In genomic region chr6:53369928-53370327, GRCm38 (mm10) we compare ENCODE assay signal across 10 mouse cellular contexts.
DNase-seq lines count a peak whose midpoint lies in the region; ATAC-seq lines count a peak whose summit lies in the region.
"Had no signal": no experiment of that assay in that cellular context is flagged by ENCODE, and none has a peak within 500 bp of the region (broad histone marks: within the 10 kb centered on the region; RNA-seq: fewer than 3 reads in every experiment).

No protein-coding gene starts in this region.

- ATAC-seq in liver, embryonic 13.5 days (ENCODE audit: low read depth), result no peak

- H3K27ac ChIP-seq in liver, embryonic 13.5 days, result no peak overlapping the region
- H3K27ac ChIP-seq: limb, embryonic 15.5 days had no signal

- H3K9ac ChIP-seq in liver, embryonic 13.5 days, result no peak overlapping the region
- H3K9ac ChIP-seq: limb, embryonic 15.5 days had no signal

- no peaks in the 10 kb centered on the region for H3K36me3 ChIP-seq in liver, embryonic 13.5 days
- H3K36me3 ChIP-seq: limb, embryonic 15.5 days had no signal

- no peak overlapping the region for H3K4me2 ChIP-seq in liver, embryonic 13.5 days
- H3K4me2 ChIP-seq: limb, embryonic 15.5 days had no signal

- no peaks in the 10 kb centered on the region for H3K9me3 ChIP-seq in liver, embryonic 13.5 days (replicated peaks)
- H3K9me3 ChIP-seq: limb, embryonic 15.5 days had no signal

- no peaks in the 10 kb centered on the region for H3K27me3 ChIP-seq in liver, embryonic 13.5 days
- H3K27me3 ChIP-seq: limb, embryonic 15.5 days had no signal

- H3K4me1 ChIP-seq in liver, embryonic 13.5 days (replicated peaks), result no peaks in the 10 kb centered on the region

- peak; percentile 5 for DNase-seq in adrenal gland, postnatal 14 days
- DNase-seq in adrenal gland, adult 18-20 months (ENCODE audit: low spot score in 2 of 2), result no peak
- peak; percentile 10 for DNase-seq in CD4-positive helper T cell, adult 2 months (ENCODE audit: low read depth, low spot score)
- peak; percentile 2 for DNase-seq in liver, embryonic 13.5 days
- peak; percentile 7 for DNase-seq in naive thymus-derived CD4-positive, alpha-beta T cell, adult 2 months (ENCODE audit: low read depth)
- no peak for DNase-seq in testis, postnatal 10 days (ENCODE audit: low spot score)
- DNase-seq in left cerebral cortex, postnatal 4 days, result no peak
- no peak for DNase-seq in cerebellum, adult 11 months
- DNase-seq: kidney, adult 18-20 months had no signal

- intact Hi-C loops in left cerebral cortex, postnatal 4 days (cut with DNase I), result no loop called here

- WGBS in liver, embryonic 13.5 days (ENCODE audit: insufficient replicate concordance), result 22% methylated on average over 5 of the region's 5 CpGs

- H3K4me3 ChIP-seq in liver, embryonic 13.5 days (replicated peaks), result no peak overlapping the region
- H3K4me3 ChIP-seq: limb, embryonic 15.5 days had no signal

Comparison
In these comparisons a context has a peak if more than half of its experiments do, and no peak if none do; other contexts are left out.
1. DNase-seq: peak in adrenal gland, postnatal 14 days (single experiment), CD4-positive helper T cell, adult 2 months (single experiment), liver, embryonic 13.5 days (single experiment) and naive thymus-derived CD4-positive, alpha-beta T cell, adult 2 months (single experiment); none in adrenal gland, adult 18-20 months (0 of 2), testis, postnatal 10 days (single experiment), left cerebral cortex, postnatal 4 days (single experiment) and cerebellum, adult 11 months (single experiment).